Mouse (Mus musculus): Measurements from ENCODE around the gene Scamp4.

GRCm38 (mm10) chr10:80578131-80578750 is 24.4 kb upstream of the Scamp4 start:
- TF ChIP-seq CTCF (IDR thresholded peaks at IDR 0.05; ENCODE audit: extremely low read depth, insufficient read depth, low read length) (peak; percentile 54), POLR2A (IDR thresholded peaks at IDR 0.05; ENCODE audit: extremely low read depth, insufficient read depth, low read length) (no peak)

Measured in cortical plate, adult 2 months (tissue).